Mouse (Mus musculus): Measurements from ENCODE around the gene Mex3d. TPM values are rescaled to one million over a fixed set of nuclear protein-coding genes. Genes with fewer than 3 reads are reported as not detected.

Gene Mex3d
- polyA plus RNA-seq, 1 experiment from 2014 or later, result 0.72 TPM

- no peak overlapping the region for H3K9ac ChIP-seq (replicated peaks)
- H3K9me3 ChIP-seq (ENCODE audit: low read length), result no peaks in the 10 kb centered on the region
- H3K4me3 ChIP-seq (ENCODE audit: low read depth, low read length), result no peak overlapping the region
- 52% methylated on average over 7 of the region's 7 CpGs for WGBS (ENCODE audit: insufficient replicate concordance)
- no peak overlapping the region for H3K27ac ChIP-seq (ENCODE audit: low read depth)
- peaks cover 10% of the 10 kb centered on the region; the same call in 1 of the 2 replicates for H3K27me3 ChIP-seq (ENCODE audit: insufficient read depth, low read length)
- peaks cover 13% of the 10 kb centered on the region for H3K36me3 ChIP-seq (replicated peaks; ENCODE audit: insufficient read depth, low read length)
- no peak overlapping the region; the same call in 1 of the 2 replicates for H3K4me2 ChIP-seq (ENCODE audit: low read depth, low read length)
- ATAC-seq (peak; percentile 62), DNase-seq (no peak)
- peaks cover 46% of the 10 kb centered on the region for H3K4me1 ChIP-seq (ENCODE audit: insufficient read depth)
- TF ChIP-seq EP300 (IDR thresholded peaks at IDR 0.05; ENCODE audit: low read depth), result peak; percentile 68
- TF ChIP-seq CTCF (IDR thresholded peaks at IDR 0.05; ENCODE audit: low read depth), result no peak
Observed at GRCm38 (mm10) chr10:80384709-80385108, 2.8 kb downstream of the Mex3d start.

DNA sequence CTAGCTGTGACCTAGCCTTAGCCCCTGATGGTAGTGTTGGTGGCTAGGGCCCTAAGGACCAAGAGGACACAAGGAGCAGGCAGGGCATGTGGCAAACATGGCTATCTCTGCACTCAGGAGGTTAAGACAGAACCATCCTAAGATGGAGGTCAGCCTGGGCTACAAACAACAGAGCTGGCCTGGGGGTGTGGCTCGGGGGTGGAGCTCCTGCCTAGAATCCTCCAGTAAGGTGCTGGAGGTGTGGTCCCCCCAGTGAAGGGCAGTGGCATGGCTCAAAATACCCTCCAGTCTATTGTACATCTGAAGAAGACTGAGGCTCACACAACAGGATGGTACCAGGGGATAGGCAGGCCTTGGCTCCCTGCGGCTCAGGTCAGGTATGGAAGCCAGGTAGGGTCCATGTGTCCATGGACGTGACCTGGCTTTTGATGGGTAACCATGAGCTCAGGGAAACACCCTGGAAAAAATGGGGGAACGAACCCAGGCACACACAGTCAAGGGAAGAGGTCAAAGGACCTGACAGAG lies 3.3 kb downstream of the Mex3d start:
- peak; percentile 46 for DNase-seq
- Histone ChIP-seq H3K9me3 (ENCODE audit: low read length) (no peaks in the 10 kb centered on the region), H3K36me3 (replicated peaks; ENCODE audit: insufficient read depth, low read length) (peaks cover 13% of the 10 kb centered on the region), H3K4me2 (ENCODE audit: low read depth, low read length) (no peak overlapping the region), H3K9ac (replicated peaks) (no peak overlapping the region), H3K27ac (ENCODE audit: low read depth) (no peak overlapping the region), H3K4me3 (ENCODE audit: low read depth, low read length) (no peak overlapping the region), H3K4me1 (ENCODE audit: insufficient read depth) (peaks cover 46% of the 10 kb centered on the region), H3K27me3 (ENCODE audit: insufficient read depth, low read length) (peaks cover 10% of the 10 kb centered on the region; the same call in 1 of the 2 replicates)
- WGBS (ENCODE audit: insufficient replicate concordance), result 83% methylated on average over 4 of the region's 4 CpGs
- no peak for TF ChIP-seq EP300 (IDR thresholded peaks at IDR 0.05; ENCODE audit: low read depth)
- TF ChIP-seq CTCF (IDR thresholded peaks at IDR 0.05; ENCODE audit: low read depth), result no peak
- no peak for ATAC-seq

DNA sequence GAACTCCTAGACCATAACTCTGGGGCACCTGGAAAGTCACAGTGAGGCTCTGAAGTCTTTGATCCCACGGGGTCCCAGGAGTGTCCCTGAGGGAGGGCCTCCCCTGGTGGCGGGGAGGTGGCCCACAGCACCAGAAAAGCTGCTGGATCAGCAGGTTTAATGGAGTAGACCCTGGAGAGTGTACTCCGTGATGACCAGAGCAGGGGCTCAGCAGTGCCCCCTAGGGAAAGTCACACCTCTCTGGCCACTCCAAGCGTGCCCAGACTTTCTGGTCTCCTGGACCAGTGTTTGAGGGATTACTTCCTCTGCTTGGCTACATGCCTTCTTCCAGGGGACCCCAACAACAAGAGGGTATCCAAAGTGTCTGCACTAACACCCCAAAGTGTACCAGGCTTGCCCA lies 4.0 kb downstream of the Mex3d start:
- TF ChIP-seq EP300 (IDR thresholded peaks at IDR 0.05; ENCODE audit: low read depth) (no peak), CTCF (IDR thresholded peaks at IDR 0.05; ENCODE audit: low read depth) (peak; percentile 32)
- Histone ChIP-seq H3K4me3 (ENCODE audit: low read depth, low read length) (no peak overlapping the region), H3K4me2 (ENCODE audit: low read depth, low read length) (no peak overlapping the region), H3K27ac (ENCODE audit: low read depth) (no peak overlapping the region), H3K9ac (replicated peaks) (no peak overlapping the region), H3K27me3 (ENCODE audit: insufficient read depth, low read length) (peaks cover 10% of the 10 kb centered on the region; the same call in 1 of the 2 replicates), H3K36me3 (replicated peaks; ENCODE audit: insufficient read depth, low read length) (peaks cover 13% of the 10 kb centered on the region), H3K9me3 (ENCODE audit: low read length) (no peaks in the 10 kb centered on the region), H3K4me1 (ENCODE audit: insufficient read depth) (peaks cover 42% of the 10 kb centered on the region)
- no peak for ATAC-seq
- no peak for DNase-seq
- WGBS (ENCODE audit: insufficient replicate concordance), result 72% methylated on average over 4 of the region's 4 CpGs

DNA sequence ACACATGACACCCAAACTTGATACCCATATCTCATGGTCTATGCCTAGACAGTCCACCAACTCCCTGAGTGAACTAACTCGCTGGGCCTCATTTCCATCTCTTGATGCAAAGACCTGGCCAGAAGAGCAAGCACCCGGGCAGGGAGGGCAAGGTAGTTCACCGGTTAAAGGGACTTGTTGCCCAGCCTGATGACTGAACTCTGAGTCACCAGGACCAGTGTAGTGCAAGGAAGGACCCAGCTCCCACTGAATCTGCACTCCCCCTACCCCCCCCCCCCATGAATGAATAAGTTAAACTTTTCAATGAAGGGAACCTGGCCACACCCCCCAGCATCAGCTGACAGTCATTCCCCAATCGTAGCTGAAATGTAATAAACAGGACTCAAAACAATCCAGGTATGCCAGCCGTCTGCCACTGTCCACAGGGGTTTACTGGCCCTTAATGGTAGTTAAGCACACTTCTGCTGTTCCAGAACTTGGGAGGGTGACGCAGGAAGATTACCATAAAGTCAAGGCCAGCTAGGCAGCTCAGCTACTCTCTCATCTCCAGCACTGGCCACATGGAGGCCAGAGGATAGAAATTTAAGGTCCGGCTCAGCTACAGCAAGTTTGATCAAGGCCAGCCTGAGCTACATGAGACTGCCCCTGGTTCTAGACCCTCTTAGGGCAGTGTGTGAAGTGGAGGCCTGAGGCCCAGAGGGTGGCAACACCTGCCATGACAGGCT lies 4.7 kb downstream of the Mex3d start:
- peaks cover 13% of the 10 kb centered on the region for H3K36me3 ChIP-seq (replicated peaks; ENCODE audit: insufficient read depth, low read length)
- H3K4me3 ChIP-seq (ENCODE audit: low read depth, low read length), result no peak overlapping the region
- TF ChIP-seq EP300 (IDR thresholded peaks at IDR 0.05; ENCODE audit: low read depth), result no peak
- no peak for TF ChIP-seq CTCF (IDR thresholded peaks at IDR 0.05; ENCODE audit: low read depth)
- ATAC-seq (no peak), DNase-seq (no peak)
- peaks cover 36% of the 10 kb centered on the region for H3K4me1 ChIP-seq (ENCODE audit: insufficient read depth)
- H3K27me3 ChIP-seq (ENCODE audit: insufficient read depth, low read length), result peaks cover 10% of the 10 kb centered on the region; the same call in 1 of the 2 replicates
- H3K27ac ChIP-seq (ENCODE audit: low read depth), result no peak overlapping the region
- WGBS (ENCODE audit: insufficient replicate concordance), result 88% methylated on average over 7 of the region's 7 CpGs
- H3K9ac ChIP-seq (replicated peaks), result no peak overlapping the region
- no peak overlapping the region for H3K4me2 ChIP-seq (ENCODE audit: low read depth, low read length)
- H3K9me3 ChIP-seq (ENCODE audit: low read length), result no peaks in the 10 kb centered on the region

GRCm38 (mm10) chr10:80377716-80378115 lies 9.7 kb downstream of the Mex3d start:
- 47% methylated on average over 10 of the region's 10 CpGs for WGBS (ENCODE audit: insufficient replicate concordance)
- ATAC-seq (no peak), DNase-seq (peak; percentile 61)
- Histone ChIP-seq H3K9ac (replicated peaks) (no peak overlapping the region), H3K27ac (ENCODE audit: low read depth) (no peak overlapping the region), H3K4me2 (ENCODE audit: low read depth, low read length) (no peak overlapping the region), H3K9me3 (ENCODE audit: low read length) (no peaks in the 10 kb centered on the region), H3K27me3 (ENCODE audit: insufficient read depth, low read length) (peaks cover under 1% of the 10 kb centered on the region; the same call in 1 of the 2 replicates), H3K36me3 (replicated peaks; ENCODE audit: insufficient read depth, low read length) (peaks cover 13% of the 10 kb centered on the region), H3K4me3 (ENCODE audit: low read depth, low read length) (no peak overlapping the region), H3K4me1 (ENCODE audit: insufficient read depth) (no peaks in the 10 kb centered on the region)
- TF ChIP-seq CTCF (IDR thresholded peaks at IDR 0.05; ENCODE audit: low read depth) (peak; percentile 77), EP300 (IDR thresholded peaks at IDR 0.05; ENCODE audit: low read depth) (no peak)

DNA sequence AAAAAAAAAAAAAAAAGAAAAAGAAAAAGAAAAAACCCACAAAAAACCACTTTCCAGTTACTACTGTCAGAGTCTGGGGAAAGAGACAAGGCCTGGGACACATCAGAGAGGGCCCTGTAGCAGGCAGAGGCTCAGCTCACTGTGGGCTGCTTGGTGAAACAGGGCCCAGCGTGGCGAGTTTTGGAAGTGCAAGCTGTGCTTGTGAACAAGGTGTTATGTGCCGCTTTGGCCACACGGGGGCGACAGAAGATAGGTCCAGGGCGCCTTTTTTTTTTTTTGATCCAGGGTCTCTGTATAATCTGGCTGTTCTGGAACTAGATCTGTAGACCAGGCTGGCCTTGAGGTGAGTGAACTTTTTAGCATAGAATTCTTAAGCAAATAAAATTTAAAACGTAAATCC lies 11.3 kb downstream of the Mex3d start:
- Histone ChIP-seq H3K9ac (replicated peaks) (no peak overlapping the region), H3K36me3 (replicated peaks; ENCODE audit: insufficient read depth, low read length) (no peaks in the 10 kb centered on the region; the same call in 1 of the 2 replicates), H3K27ac (ENCODE audit: low read depth) (no peak overlapping the region), H3K4me1 (ENCODE audit: insufficient read depth) (no peaks in the 10 kb centered on the region; the same call in 1 of the 2 replicates), H3K4me2 (ENCODE audit: low read depth, low read length) (no peak overlapping the region), H3K27me3 (ENCODE audit: insufficient read depth, low read length) (peaks cover 7% of the 10 kb centered on the region; the same call in 1 of the 2 replicates), H3K4me3 (ENCODE audit: low read depth, low read length) (no peak overlapping the region), H3K9me3 (ENCODE audit: low read length) (no peaks in the 10 kb centered on the region)
- DNase-seq, result peak; percentile 93
- TF ChIP-seq EP300 (IDR thresholded peaks at IDR 0.05; ENCODE audit: low read depth) (no peak), CTCF (IDR thresholded peaks at IDR 0.05; ENCODE audit: low read depth) (peak; percentile 94)
- ATAC-seq, result peak; percentile 61
- 3% methylated on average over 7 of the region's 7 CpGs for WGBS (ENCODE audit: insufficient replicate concordance)

Measured in liver, postnatal 0 days (tissue).